21 mouse cellular contexts compared by ENCODE assay signal in genomic region chr10:5798069-5798468, GRCm38 (mm10). TPM values are rescaled to one million over a fixed set of nuclear protein-coding genes. Genes with fewer than 3 reads are reported as not detected.
A peak's percentile ranks its signal among the peaks of the same experiment; 100 is the strongest.
DNase-seq lines count a peak whose midpoint lies in the region; ATAC-seq and TF ChIP-seq lines count a peak whose summit lies in the region.
"Had no signal": no experiment of that assay in that cellular context is flagged by ENCODE, and none has a peak within 500 bp of the region (broad histone marks: within the 10 kb centered on the region; RNA-seq: fewer than 3 reads in every experiment).

No protein-coding gene starts in this region.

- 0 out of 2 replicates have a peak, but pooled peaks have one; percentile 24 for ATAC-seq in embryonic facial prominence, embryonic 11.5 days (replicated peaks; ENCODE audit: insufficient number of reproducible peaks, low FRiP score, low TSS enrichment, low read depth)
- peak; percentile 19; the same call in 1 of the 2 replicates for ATAC-seq in intestine, embryonic 15.5 days
- ATAC-seq in intestine, postnatal 0 days, result no peak
- ATAC-seq in lung, embryonic 14.5 days (ENCODE audit: insufficient read depth), result peak; percentile 26; the same call in 1 of the 2 replicates
- ATAC-seq in lung, postnatal 0 days, result no peak
- ATAC-seq: forebrain, embryonic 14.5 days; hindbrain, embryonic 16.5 days had no signal

- H3K9ac ChIP-seq in embryonic facial prominence, embryonic 11.5 days (replicated peaks; ENCODE audit: low read length), result no peak overlapping the region
- no peak overlapping the region for H3K9ac ChIP-seq in intestine, embryonic 15.5 days
- no peak overlapping the region for H3K9ac ChIP-seq in intestine, postnatal 0 days (ENCODE audit: low read depth, low read length)
- no peak overlapping the region for H3K9ac ChIP-seq in lung, embryonic 14.5 days
- no peak overlapping the region for H3K9ac ChIP-seq in lung, postnatal 0 days (replicated peaks; ENCODE audit: low read depth)
- H3K9ac ChIP-seq in MEL (ENCODE audit: control insufficient read depth, low read depth, low read length, poor library complexity, severe bottlenecking), result no peak overlapping the region
- H3K9ac ChIP-seq: embryonic facial prominence, embryonic 15.5 days; limb, embryonic 12.5 days; neural tube, embryonic 13.5 days had no signal

- no peak for TF ChIP-seq EP300 in lung, postnatal 0 days (IDR thresholded peaks at IDR 0.05)
- TF ChIP-seq EP300 in MEL (IDR thresholded peaks at IDR 0.05; ENCODE audit: low read depth in 1 of 2, low read length in 2 of 2), result no peak

- no peak for DNase-seq in embryonic facial prominence, embryonic 11.5 days (ENCODE audit: low spot score)
- no peak for DNase-seq in embryonic facial prominence, embryonic 10.5 days (ENCODE audit: low spot score)
- no peak for DNase-seq in lung, embryonic 14.5 days
- no peak for DNase-seq in lung, postnatal 0 days (ENCODE audit: low spot score)
- no peak for DNase-seq in MEL (ENCODE audit: low read depth, low spot score)
- DNase-seq in kidney, adult 11 months, result no peak
- DNase-seq: adrenal gland, postnatal 14 days; cerebellum, adult 11 months; cerebellum, adult 9-11 months; gastrocnemius, postnatal 14 days; kidney, adult 9 months; kidney, postnatal 14 days; lung, postnatal 10 days had no signal

- H3K4me2 ChIP-seq in embryonic facial prominence, embryonic 11.5 days (ENCODE audit: low read depth, low read length), result no peak overlapping the region
- no peak overlapping the region for H3K4me2 ChIP-seq in intestine, embryonic 15.5 days (replicated peaks)
- H3K4me2 ChIP-seq in intestine, postnatal 0 days (replicated peaks; ENCODE audit: low read depth), result no peak overlapping the region
- H3K4me2 ChIP-seq in lung, embryonic 14.5 days, result no peak overlapping the region
- no peak overlapping the region for H3K4me2 ChIP-seq in lung, postnatal 0 days (replicated peaks; ENCODE audit: low read depth, low read length)
- H3K4me2 ChIP-seq: embryonic facial prominence, embryonic 15.5 days; heart, embryonic 11.5 days; limb, embryonic 12.5 days; neural tube, embryonic 13.5 days had no signal

- H3K27ac ChIP-seq in embryonic facial prominence, embryonic 11.5 days (replicated peaks; ENCODE audit: low read depth, low read length), result no peak overlapping the region
- no peak overlapping the region for H3K27ac ChIP-seq in embryonic facial prominence, embryonic 10.5 days (replicated peaks)
- H3K27ac ChIP-seq in intestine, embryonic 15.5 days, result no peak overlapping the region
- no peak overlapping the region for H3K27ac ChIP-seq in intestine, postnatal 0 days (ENCODE audit: low read depth, low read length)
- no peak overlapping the region for H3K27ac ChIP-seq in lung, embryonic 14.5 days (ENCODE audit: low read depth)
- no peak overlapping the region for H3K27ac ChIP-seq in lung, postnatal 0 days (ENCODE audit: low read length)
- no peak overlapping the region for H3K27ac ChIP-seq in MEL (ENCODE audit: control insufficient read depth, low read depth, low read length)
- H3K27ac ChIP-seq: embryonic facial prominence, embryonic 15.5 days; limb, embryonic 12.5 days; neural tube, embryonic 13.5 days had no signal

- H3K27me3 ChIP-seq in embryonic facial prominence, embryonic 11.5 days (ENCODE audit: control insufficient read depth, insufficient read depth, low read length), result no peaks in the 10 kb centered on the region
- no peaks in the 10 kb centered on the region for H3K27me3 ChIP-seq in embryonic facial prominence, embryonic 10.5 days (replicated peaks; ENCODE audit: low read depth, poor library complexity, severe bottlenecking)
- H3K27me3 ChIP-seq in intestine, embryonic 15.5 days (replicated peaks), result no peaks in the 10 kb centered on the region
- H3K27me3 ChIP-seq in intestine, postnatal 0 days (replicated peaks; ENCODE audit: control insufficient read depth, insufficient read depth, low read length), result no peaks in the 10 kb centered on the region
- no peaks in the 10 kb centered on the region for H3K27me3 ChIP-seq in lung, embryonic 14.5 days (ENCODE audit: insufficient read depth, low read length)
- H3K27me3 ChIP-seq in lung, postnatal 0 days (replicated peaks; ENCODE audit: insufficient read depth, low read length), result no peaks in the 10 kb centered on the region
- no peaks in the 10 kb centered on the region for H3K27me3 ChIP-seq in MEL (ENCODE audit: control insufficient read depth in 1 of 2, insufficient read depth in 2 of 2, low read length in 2 of 2)
- H3K27me3 ChIP-seq: embryonic facial prominence, embryonic 15.5 days; limb, embryonic 12.5 days; neural tube, embryonic 13.5 days had no signal

- H3K4me1 ChIP-seq in embryonic facial prominence, embryonic 11.5 days (ENCODE audit: control insufficient read depth, insufficient read depth, low read length), result no peaks in the 10 kb centered on the region
- H3K4me1 ChIP-seq in embryonic facial prominence, embryonic 10.5 days, result peaks cover 17% of the 10 kb centered on the region
- peaks cover 10% of the 10 kb centered on the region for H3K4me1 ChIP-seq in intestine, embryonic 15.5 days (replicated peaks)
- H3K4me1 ChIP-seq in intestine, postnatal 0 days (replicated peaks; ENCODE audit: control insufficient read depth, insufficient read depth, low read length), result peaks cover 5% of the 10 kb centered on the region; the same call in 1 of the 2 replicates
- no peaks in the 10 kb centered on the region for H3K4me1 ChIP-seq in lung, embryonic 14.5 days (ENCODE audit: insufficient read depth)
- H3K4me1 ChIP-seq in lung, postnatal 0 days (ENCODE audit: insufficient read depth, low read depth, low read length), result peaks cover 5% of the 10 kb centered on the region; the same call in 1 of the 2 replicates
- H3K4me1 ChIP-seq in MEL (ENCODE audit: control insufficient read depth in 1 of 2, insufficient read depth in 2 of 2, low read length in 2 of 2), result peaks cover 0 to 13% of the 10 kb centered on the region in 2 experiments; a peak in 2 of 4 replicates

- H3K79me2 ChIP-seq in MEL (ENCODE audit: control insufficient read depth, insufficient read depth, low read length, poor library complexity), result peaks cover 17% of the 10 kb centered on the region

- no peaks in the 10 kb centered on the region for H3K9me3 ChIP-seq in embryonic facial prominence, embryonic 11.5 days (replicated peaks; ENCODE audit: control insufficient read depth, low read length)
- no peaks in the 10 kb centered on the region for H3K9me3 ChIP-seq in embryonic facial prominence, embryonic 10.5 days
- H3K9me3 ChIP-seq in intestine, embryonic 15.5 days, result no peaks in the 10 kb centered on the region
- H3K9me3 ChIP-seq in intestine, postnatal 0 days (ENCODE audit: control insufficient read depth), result no peaks in the 10 kb centered on the region
- no peaks in the 10 kb centered on the region for H3K9me3 ChIP-seq in lung, embryonic 14.5 days (ENCODE audit: low read depth, low read length)
- H3K9me3 ChIP-seq in lung, postnatal 0 days (ENCODE audit: low read length), result no peaks in the 10 kb centered on the region
- no peaks in the 10 kb centered on the region for H3K9me3 ChIP-seq in MEL (replicated peaks; ENCODE audit: insufficient read depth, low read length)
- H3K9me3 ChIP-seq: embryonic facial prominence, embryonic 15.5 days; limb, embryonic 12.5 days; neural tube, embryonic 13.5 days had no signal

- H3K36me3 ChIP-seq in embryonic facial prominence, embryonic 11.5 days (replicated peaks; ENCODE audit: control insufficient read depth, insufficient read depth, low read depth, low read length), result peaks cover 7% of the 10 kb centered on the region
- H3K36me3 ChIP-seq in embryonic facial prominence, embryonic 10.5 days (replicated peaks), result peaks cover 53% of the 10 kb centered on the region
- peaks cover 28% of the 10 kb centered on the region for H3K36me3 ChIP-seq in intestine, embryonic 15.5 days
- peaks cover 18% of the 10 kb centered on the region for H3K36me3 ChIP-seq in intestine, postnatal 0 days (ENCODE audit: control insufficient read depth, insufficient read depth)
- H3K36me3 ChIP-seq in lung, embryonic 14.5 days (ENCODE audit: insufficient read depth), result peaks cover 50% of the 10 kb centered on the region
- H3K36me3 ChIP-seq in lung, postnatal 0 days (ENCODE audit: insufficient read depth, low read length), result peaks cover 16% of the 10 kb centered on the region; the same call in 1 of the 2 replicates
- H3K36me3 ChIP-seq in MEL (ENCODE audit: control insufficient read depth in 1 of 2, insufficient read depth in 2 of 2, low read length in 2 of 2), result peaks cover 27 to 29% of the 10 kb centered on the region in 2 experiments

- TF ChIP-seq POLR2A in MEL (IDR thresholded peaks at IDR 0.05; ENCODE audit: control insufficient read depth in 1 of 2, insufficient read depth in 1 of 2, low read depth in 1 of 2, low read length in 2 of 2, poor library complexity in 1 of 2), result peak in 1 of 2 experiments; percentile 46; a peak in 1 of 4 replicates

- no peak for TF ChIP-seq RAD21 in MEL (IDR thresholded peaks at IDR 0.05; ENCODE audit: low read depth, low read length)

- H3K4me3 ChIP-seq in embryonic facial prominence, embryonic 11.5 days (ENCODE audit: low read depth, low read length), result no peak overlapping the region
- no peak overlapping the region for H3K4me3 ChIP-seq in embryonic facial prominence, embryonic 10.5 days
- no peak overlapping the region for H3K4me3 ChIP-seq in intestine, embryonic 15.5 days (replicated peaks)
- H3K4me3 ChIP-seq in intestine, postnatal 0 days (ENCODE audit: low read depth, low read length), result no peak overlapping the region
- no peak overlapping the region for H3K4me3 ChIP-seq in lung, embryonic 14.5 days (ENCODE audit: low read depth, low read length)
- H3K4me3 ChIP-seq in lung, postnatal 0 days (ENCODE audit: low read depth, low read length), result no peak overlapping the region
- H3K4me3 ChIP-seq in MEL (ENCODE audit: control insufficient read depth in 1 of 2, insufficient read depth in 1 of 2, low read depth in 2 of 2, low read length in 2 of 2), result no peak overlapping the region
- H3K4me3 ChIP-seq: embryonic facial prominence, embryonic 15.5 days; limb, embryonic 12.5 days; neural tube, embryonic 13.5 days had no signal

- WGBS in embryonic facial prominence, embryonic 11.5 days, result 90% methylated on average over 4 of the region's 4 CpGs
- 84% methylated on average over 4 of the region's 4 CpGs for WGBS in embryonic facial prominence, embryonic 10.5 days
- WGBS in intestine, embryonic 15.5 days, result 87% methylated on average over 4 of the region's 4 CpGs
- 87% methylated on average over 4 of the region's 4 CpGs for WGBS in intestine, postnatal 0 days
- WGBS in lung, embryonic 14.5 days, result 81% methylated on average over 4 of the region's 4 CpGs
- 80% methylated on average over 4 of the region's 4 CpGs for WGBS in lung, postnatal 0 days

- TF ChIP-seq CTCF in intestine, postnatal 0 days (IDR thresholded peaks at IDR 0.05; ENCODE audit: low read depth), result no peak
- no peak for TF ChIP-seq CTCF in lung, embryonic 14.5 days (IDR thresholded peaks at IDR 0.05; ENCODE audit: low read depth)
- TF ChIP-seq CTCF in lung, postnatal 0 days (IDR thresholded peaks at IDR 0.05), result no peak
- TF ChIP-seq CTCF in MEL (IDR thresholded peaks at IDR 0.05 in 2 of 3, conservative IDR thresholded peaks at IDR 0.05 in 1 of 3; ENCODE audit: control insufficient read depth in 1 of 3, insufficient read depth in 1 of 3, low read depth in 2 of 3, low read length in 3 of 3, poor library complexity in 1 of 3, severe bottlenecking in 1 of 3), result no peak

RNA-seq across cellular contexts. Expression of gene Fbxo5, which starts 7.3 kb away (rescaled TPM):
- 94.5 and 110 TPM in 2 replicates for polyA plus RNA-seq in embryonic facial prominence, embryonic 11.5 days (2014; fragmentation: Nextera tagmentation; extraction: Ambion mirVana)
- 107 and 110 TPM in 2 replicates for polyA plus RNA-seq in embryonic facial prominence, embryonic 10.5 days (2016; fragmentation: Nextera tagmentation; extraction: Ambion mirVana)
- 53.9 and 58.7 TPM in 2 replicates for polyA plus RNA-seq in intestine, embryonic 15.5 days (2015; fragmentation: Nextera tagmentation; extraction: Ambion mirVana)
- 12.2 and 14.6 TPM in 2 replicates for polyA plus RNA-seq in intestine, postnatal 0 days (2015; fragmentation: Nextera tagmentation; extraction: Ambion mirVana)
- 90.7 and 91.0 TPM in 2 replicates for polyA plus RNA-seq in lung, embryonic 14.5 days (2014; fragmentation: Nextera tagmentation; extraction: Ambion mirVana)
- polyA plus RNA-seq in lung, postnatal 0 days (2015; fragmentation: Nextera tagmentation; extraction: Ambion mirVana), result 8.4 TPM in 2 replicates
- 41.0 and 48.7 TPM in 2 replicates for total RNA-seq in MEL (2012; rRNA removed)
- polyA plus RNA-seq in MEL (2012; ENCODE audit: insufficient read depth in 1 of 2, insufficient read length in 2 of 2, low read depth in 1 of 2, low replicate concordance in 2 of 2, missing spikeins in 1 of 2), result 1,000 to 10,000 TPM in 1 of 2 experiments, 10 to 100 TPM in 1; 36.1 to 1,320 TPM

RNA-seq across cellular contexts. Expression of gene Mtrf1l, which starts 25.6 kb away (rescaled TPM):
- polyA plus RNA-seq in embryonic facial prominence, embryonic 11.5 days (2014; fragmentation: Nextera tagmentation; extraction: Ambion mirVana), result 13.4 and 15.7 TPM in 2 replicates
- 12.0 and 13.0 TPM in 2 replicates for polyA plus RNA-seq in embryonic facial prominence, embryonic 10.5 days (2016; fragmentation: Nextera tagmentation; extraction: Ambion mirVana)
- 14.7 and 18.1 TPM in 2 replicates for polyA plus RNA-seq in intestine, embryonic 15.5 days (2015; fragmentation: Nextera tagmentation; extraction: Ambion mirVana)
- 9.3 and 10.5 TPM in 2 replicates for polyA plus RNA-seq in intestine, postnatal 0 days (2015; fragmentation: Nextera tagmentation; extraction: Ambion mirVana)
- 17.8 and 19.0 TPM in 2 replicates for polyA plus RNA-seq in lung, embryonic 14.5 days (2014; fragmentation: Nextera tagmentation; extraction: Ambion mirVana)
- polyA plus RNA-seq in lung, postnatal 0 days (2015; fragmentation: Nextera tagmentation; extraction: Ambion mirVana), result 13.1 and 13.7 TPM in 2 replicates
- total RNA-seq in MEL (2012; rRNA removed), result 4.0 and 4.6 TPM in 2 replicates
- polyA plus RNA-seq in MEL (2012; ENCODE audit: insufficient read depth in 1 of 2, insufficient read length in 2 of 2, low read depth in 1 of 2, low replicate concordance in 2 of 2, missing spikeins in 1 of 2), result 1 to 10 TPM in 1 of 2 experiments, not detected in 1; 5.6 TPM

Comparison
In these comparisons a context has a peak if more than half of its experiments do, and no peak if none do; other contexts are left out.
1. ATAC-seq: peak in embryonic facial prominence, embryonic 11.5 days (single experiment), intestine, embryonic 15.5 days (single experiment) and lung, embryonic 14.5 days (single experiment); none in intestine, postnatal 0 days (single experiment) and lung, postnatal 0 days (single experiment).